Mouse (Mus musculus) lung, postnatal 0 days (tissue): Measurements from ENCODE around the gene Muc13.

ENCODE experiments used
- CTCF ChIP-seq: IDR thresholded peaks from 2 replicates; pipeline ENCODE4 v1.5.1; 2016; ENCODE audit warnings: antibody characterized with exemption, mild to moderate bottlenecking
- EP300 ChIP-seq: IDR thresholded peaks from 2 replicates; pipeline ENCODE4 v1.6.1; 2016; ENCODE audit warnings: antibody characterized with exemption, mild to moderate bottlenecking, control low read depth

DNA sequence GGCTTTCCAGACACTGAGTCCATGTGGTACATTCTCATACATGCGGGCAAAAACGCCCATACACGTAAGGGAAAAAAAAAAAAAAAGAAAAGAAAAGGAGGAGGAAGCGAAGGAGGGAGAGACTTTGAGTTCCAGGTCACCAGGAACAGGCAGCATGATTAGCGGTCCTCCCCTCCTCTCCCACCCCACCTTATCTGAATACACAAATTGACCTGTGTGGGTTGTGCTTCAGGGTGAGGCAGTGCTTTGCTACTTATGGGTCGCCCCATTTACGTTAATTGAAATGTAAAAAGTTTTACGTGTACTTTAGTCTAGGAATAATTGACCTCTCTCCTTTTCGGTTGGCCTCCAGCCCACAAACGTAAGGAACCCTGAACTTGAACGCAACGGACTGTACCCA is 27.5 kb upstream of the Muc13 start:
- TF ChIP-seq CTCF (no peak), EP300 (no peak)
